Mouse (Mus musculus): ENCODE measurements around the gene Gabrr3. TPM values are rescaled to one million over a fixed set of nuclear protein-coding genes. Genes with fewer than 3 reads are reported as not detected.
A peak's percentile ranks its signal among the peaks of the same experiment; 100 is the strongest.
"Not testable (repeated sequence)": the region's sequence is repeated elsewhere in the genome, so short reads cannot be mapped to it uniquely, and the experiment has no call there.

Gene Gabrr3
- polyA plus RNA-seq, 1 experiment from 2014 or later: not detected

- H3K9ac ChIP-seq: no peak overlapping the region
- H3K27me3 ChIP-seq (replicated peaks): no peaks in the 10 kb centered on the region
- WGBS (ENCODE audit: insufficient replicate concordance): 63% methylated on average over 13 of the region's 13 CpGs
- ATAC-seq: no peak
- H3K9me3 ChIP-seq (replicated peaks): no peaks in the 10 kb centered on the region
- H3K4me1 ChIP-seq: no peaks in the 10 kb centered on the region
- no peak overlapping the region for H3K4me3 ChIP-seq
- H3K36me3 ChIP-seq: no peaks in the 10 kb centered on the region
- H3K4me2 ChIP-seq: no peak overlapping the region
- H3K27ac ChIP-seq: no peak overlapping the region
Measured at GRCm38 (mm10) chr16:59421571-59422345, 14.6 kb downstream of the Gabrr3 start.

GRCm38 (mm10) chr16:59427960-59428359, 20.8 kb downstream of the Gabrr3 start:
- H3K4me2 ChIP-seq: no peak overlapping the region
- H3K4me3 ChIP-seq: no peak overlapping the region
- no peaks in the 10 kb centered on the region for H3K9me3 ChIP-seq (replicated peaks)
- no peak for ATAC-seq
- H3K27me3 ChIP-seq (replicated peaks): no peaks in the 10 kb centered on the region
- WGBS (ENCODE audit: insufficient replicate concordance): 71% methylated on average over 7 of the region's 7 CpGs
- no peak overlapping the region for H3K27ac ChIP-seq
- H3K4me1 ChIP-seq: no peaks in the 10 kb centered on the region
- no peak overlapping the region for H3K9ac ChIP-seq
- no peaks in the 10 kb centered on the region for H3K36me3 ChIP-seq

GRCm38 (mm10) chr16:59433181-59433580, 26.0 kb downstream of the Gabrr3 start:
- no peak overlapping the region for H3K9ac ChIP-seq
- H3K27ac ChIP-seq: no peak overlapping the region
- no peaks in the 10 kb centered on the region for H3K9me3 ChIP-seq (replicated peaks)
- no peak for ATAC-seq
- no peak overlapping the region for H3K4me3 ChIP-seq
- no peaks in the 10 kb centered on the region for H3K27me3 ChIP-seq (replicated peaks)
- no peaks in the 10 kb centered on the region for H3K36me3 ChIP-seq
- WGBS (ENCODE audit: insufficient replicate concordance): 73% methylated on average over 11 of the region's 11 CpGs
- H3K4me1 ChIP-seq: no peaks in the 10 kb centered on the region
- H3K4me2 ChIP-seq: no peak overlapping the region

GRCm38 (mm10) chr16:59444880-59445559, 37.9 kb downstream of the Gabrr3 start:
- 78% methylated on average over 7 of the region's 7 CpGs for WGBS (ENCODE audit: insufficient replicate concordance)
- H3K27ac ChIP-seq: no peak overlapping the region

GRCm38 (mm10) chr16:59448181-59448580, 41.0 kb downstream of the Gabrr3 start:
- H3K9ac ChIP-seq: no peak overlapping the region
- H3K4me1 ChIP-seq: no peaks in the 10 kb centered on the region
- H3K36me3 ChIP-seq: no peaks in the 10 kb centered on the region
- H3K9me3 ChIP-seq (replicated peaks): no peaks in the 10 kb centered on the region
- no peak overlapping the region for H3K4me3 ChIP-seq
- H3K27me3 ChIP-seq (replicated peaks): no peaks in the 10 kb centered on the region
- H3K4me2 ChIP-seq: no peak overlapping the region
- 58% methylated on average over 1 of the region's 1 CpGs for WGBS (ENCODE audit: insufficient replicate concordance)
- no peak for ATAC-seq
- no peak overlapping the region for H3K27ac ChIP-seq

More at GRCm38 (mm10) chr16:59444880-59445559, 37.9 kb downstream of the Gabrr3 start:
- H3K27me3 ChIP-seq (replicated peaks): no peaks in the 10 kb centered on the region
- no peaks in the 10 kb centered on the region for H3K4me1 ChIP-seq
- no peak overlapping the region for H3K9ac ChIP-seq
- no peak for ATAC-seq
- H3K4me3 ChIP-seq: no peak overlapping the region
- H3K4me2 ChIP-seq: no peak overlapping the region
- no peaks in the 10 kb centered on the region for H3K9me3 ChIP-seq (replicated peaks)
- H3K36me3 ChIP-seq: no peaks in the 10 kb centered on the region

- Histone ChIP-seq H3K27ac (no peak overlapping the region), H3K4me3 (no peak overlapping the region), H3K36me3 (no peaks in the 10 kb centered on the region), H3K4me2 (no peak overlapping the region), H3K9me3 (replicated peaks) (no peaks in the 10 kb centered on the region), H3K9ac (no peak overlapping the region), H3K27me3 (replicated peaks) (no peaks in the 10 kb centered on the region), H3K4me1 (no peaks in the 10 kb centered on the region)
- no peak for ATAC-seq
Measured at GRCm38 (mm10) chr16:59449092-59449491, 42.0 kb downstream of the Gabrr3 start.

GRCm38 (mm10) chr16:59451813-59452212, 44.7 kb downstream of the Gabrr3 start:
- 60% methylated on average over 5 of the region's 5 CpGs for WGBS (ENCODE audit: insufficient replicate concordance)
- H3K27ac ChIP-seq: no peak overlapping the region
- ATAC-seq: no peak
- H3K4me1 ChIP-seq: no peaks in the 10 kb centered on the region
- no peak overlapping the region for H3K4me3 ChIP-seq
- no peak overlapping the region for H3K9ac ChIP-seq
- no peaks in the 10 kb centered on the region for H3K9me3 ChIP-seq (replicated peaks)
- H3K27me3 ChIP-seq (replicated peaks): no peaks in the 10 kb centered on the region
- no peaks in the 10 kb centered on the region for H3K36me3 ChIP-seq
- no peak overlapping the region for H3K4me2 ChIP-seq

GRCm38 (mm10) chr16:59459259-59459861, 52.2 kb downstream of the Gabrr3 start:
- H3K4me3 ChIP-seq; H3K36me3 ChIP-seq; H3K27me3 ChIP-seq (replicated peaks); H3K4me1 ChIP-seq; H3K9ac ChIP-seq; H3K4me2 ChIP-seq; H3K9me3 ChIP-seq (replicated peaks); H3K27ac ChIP-seq: not testable (repeated sequence)
- WGBS (ENCODE audit: insufficient replicate concordance): 49% methylated on average over 5 of the region's 5 CpGs
- peak; percentile 77 for ATAC-seq

- H3K4me2 ChIP-seq: no peak overlapping the region
- H3K9me3 ChIP-seq (replicated peaks): no peaks in the 10 kb centered on the region
- 57% methylated on average over 4 of the region's 4 CpGs for WGBS (ENCODE audit: insufficient replicate concordance)
- no peak overlapping the region for H3K27ac ChIP-seq
- H3K9ac ChIP-seq: no peak overlapping the region
- no peaks in the 10 kb centered on the region for H3K36me3 ChIP-seq
- no peaks in the 10 kb centered on the region for H3K27me3 ChIP-seq (replicated peaks)
- H3K4me3 ChIP-seq: no peak overlapping the region
- ATAC-seq: no peak
- no peaks in the 10 kb centered on the region for H3K4me1 ChIP-seq
Measured at GRCm38 (mm10) chr16:59463567-59463966, 56.4 kb downstream of the Gabrr3 start.

- Histone ChIP-seq H3K4me3 (no peak overlapping the region), H3K9me3 (replicated peaks) (no peaks in the 10 kb centered on the region), H3K9ac (no peak overlapping the region), H3K4me1 (no peaks in the 10 kb centered on the region), H3K4me2 (no peak overlapping the region), H3K36me3 (no peaks in the 10 kb centered on the region), H3K27ac (no peak overlapping the region), H3K27me3 (replicated peaks) (no peaks in the 10 kb centered on the region)
- no peak for ATAC-seq
- WGBS (ENCODE audit: insufficient replicate concordance): 78% methylated on average over 6 of the region's 6 CpGs
Measured at GRCm38 (mm10) chr16:59463973-59464372, 56.8 kb downstream of the Gabrr3 start.

- no peak overlapping the region for H3K27ac ChIP-seq
- WGBS (ENCODE audit: insufficient replicate concordance): 62% methylated on average over 1 of the region's 1 CpGs
- H3K9me3 ChIP-seq (replicated peaks): no peaks in the 10 kb centered on the region
- no peak for ATAC-seq
- 0 out of 2 replicates have a peak, but pooled peaks cover under 1% of the 10 kb centered on the region for H3K36me3 ChIP-seq
- peaks cover 16% of the 10 kb centered on the region for H3K4me1 ChIP-seq
- H3K4me3 ChIP-seq: no peak overlapping the region
- no peak overlapping the region for H3K4me2 ChIP-seq
- no peaks in the 10 kb centered on the region for H3K27me3 ChIP-seq (replicated peaks)
- no peak overlapping the region for H3K9ac ChIP-seq
Measured at GRCm38 (mm10) chr16:59469846-59470245, 62.7 kb downstream of the Gabrr3 start.

- ATAC-seq: peak; percentile 95
- peak within 1 kb of the TSS; percentile 65 for H3K9ac ChIP-seq
- WGBS (ENCODE audit: insufficient replicate concordance): 2% methylated on average over 50 of the region's 56 CpGs
- peak within 1 kb of the TSS; percentile 76 for H3K27ac ChIP-seq
- H3K27me3 ChIP-seq (replicated peaks): no peaks in the 10 kb centered on the region
- peaks cover 16% of the 10 kb centered on the region for H3K4me1 ChIP-seq
- no peaks in the 10 kb centered on the region for H3K9me3 ChIP-seq (replicated peaks)
- H3K4me3 ChIP-seq: peak within 1 kb of the TSS; percentile 67
- peaks cover 19% of the 10 kb centered on the region for H3K36me3 ChIP-seq
- H3K4me2 ChIP-seq: peak within 1 kb of the TSS; percentile 71
Measured at GRCm38 (mm10) chr16:59471637-59472278, 64.6 kb downstream of the Gabrr3 start, which contains the start of gene Riox2. Gene Riox2, plus strand, starts transcription at chr16:59471775.

Data from liver, embryonic 12.5 days (tissue).